Mouse (Mus musculus) heart, postnatal 36 days (tissue): ENCODE measurements at regions not wholly inside any gene's neighbourhood (a gene's known extent, or its start where the extent isn't known, plus 50 kb on each side); places are given as distances from the start of the nearest gene placed in this dataset.

Experiments
- DNase-seq, 2 experiments: peaks; one replicate each; pipeline ENCODE4 v3.0.0; 2021 to 2022
- intact Hi-C: fragments of 180-260 bp; cut with DNase I; formaldehyde crosslinking; loops from one replicate; pipeline ENCODE4 v1.15.1; 2025

DNA sequence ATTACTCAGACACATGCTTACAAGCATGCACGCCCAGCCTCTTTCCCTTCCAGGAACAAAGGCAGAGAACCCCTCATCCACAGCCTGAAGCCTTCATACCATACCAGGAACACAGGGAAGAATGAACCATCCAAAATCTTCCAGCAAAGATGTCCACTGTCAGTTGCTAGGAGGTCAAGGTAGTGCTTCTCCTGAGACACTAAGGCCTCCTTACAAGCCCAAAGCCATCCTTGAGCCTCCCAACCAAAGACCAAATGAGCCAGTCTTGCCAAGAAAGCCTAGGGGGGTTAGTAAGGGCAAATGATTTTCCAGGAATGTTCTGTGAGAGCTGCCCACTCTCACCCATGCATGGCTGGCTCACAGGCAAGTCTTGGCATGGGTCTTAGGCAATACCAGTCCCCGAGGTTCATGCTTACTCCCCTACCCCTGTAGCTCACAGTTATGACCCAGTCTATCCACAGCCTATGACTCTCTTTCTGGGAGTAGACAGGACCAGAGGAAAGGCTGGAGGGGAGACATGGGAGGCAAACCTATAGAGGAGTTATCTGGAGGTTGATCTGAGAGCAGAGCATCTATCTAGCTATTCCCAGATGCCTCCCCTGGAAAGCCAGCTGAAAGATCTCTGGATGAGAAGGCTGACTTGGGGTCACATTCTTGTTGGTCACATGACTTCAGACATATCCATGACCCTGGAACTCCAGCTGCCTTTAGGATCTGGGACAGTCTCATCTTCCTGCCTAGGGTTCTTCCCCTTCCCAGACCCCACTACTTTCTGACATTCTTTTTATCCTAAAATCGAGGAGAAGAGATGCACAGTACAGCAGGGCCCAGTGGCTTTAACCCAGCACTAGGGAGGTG lies 112.4 kb downstream of the Zfp36l2 start:
- intact Hi-C loops = no loop called here
- DNase-seq = no peak

DNA sequence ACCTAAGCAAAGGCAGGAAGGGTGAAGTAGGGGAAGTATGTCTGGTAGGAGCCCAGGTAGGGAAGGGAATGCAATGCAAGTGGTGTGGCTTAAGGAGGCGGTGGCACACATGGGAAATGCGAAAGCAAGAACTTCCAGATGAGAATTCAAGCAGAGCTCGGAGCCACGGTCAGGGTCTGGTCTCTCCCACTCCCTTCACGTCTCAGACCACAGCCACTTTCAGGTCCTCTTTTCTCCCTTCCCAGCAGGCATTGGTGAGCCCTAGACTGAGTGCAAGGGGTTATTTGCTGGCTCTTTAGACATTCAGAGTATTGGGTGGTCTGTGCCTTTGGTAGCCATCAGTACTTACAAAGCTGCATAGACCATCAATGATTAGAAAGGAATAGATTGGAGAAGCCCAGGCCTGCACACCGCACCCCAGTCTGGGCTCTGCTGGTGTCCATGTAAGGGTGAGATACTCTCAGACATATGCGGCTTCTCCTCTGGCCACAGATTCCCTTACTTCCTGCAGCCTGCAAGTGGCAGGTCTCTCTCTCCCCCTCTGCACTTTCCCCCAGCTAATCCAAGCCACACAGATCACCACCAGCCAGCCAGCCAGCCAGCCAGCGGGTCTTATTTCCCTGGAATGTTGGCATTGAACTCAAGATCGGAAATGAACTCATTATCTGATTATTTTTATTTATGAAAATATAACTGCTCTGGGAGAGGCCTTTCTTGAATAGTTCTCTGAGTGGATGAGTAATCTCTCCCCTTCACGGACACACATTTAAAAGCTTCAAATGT lies 113.6 kb downstream of the Zfp36l2 start:
- intact Hi-C loops = loop anchor here (5.0 kb wide), 1 partner anchor 42 kb away; no protein-coding TSS in a partner anchor

DNA sequence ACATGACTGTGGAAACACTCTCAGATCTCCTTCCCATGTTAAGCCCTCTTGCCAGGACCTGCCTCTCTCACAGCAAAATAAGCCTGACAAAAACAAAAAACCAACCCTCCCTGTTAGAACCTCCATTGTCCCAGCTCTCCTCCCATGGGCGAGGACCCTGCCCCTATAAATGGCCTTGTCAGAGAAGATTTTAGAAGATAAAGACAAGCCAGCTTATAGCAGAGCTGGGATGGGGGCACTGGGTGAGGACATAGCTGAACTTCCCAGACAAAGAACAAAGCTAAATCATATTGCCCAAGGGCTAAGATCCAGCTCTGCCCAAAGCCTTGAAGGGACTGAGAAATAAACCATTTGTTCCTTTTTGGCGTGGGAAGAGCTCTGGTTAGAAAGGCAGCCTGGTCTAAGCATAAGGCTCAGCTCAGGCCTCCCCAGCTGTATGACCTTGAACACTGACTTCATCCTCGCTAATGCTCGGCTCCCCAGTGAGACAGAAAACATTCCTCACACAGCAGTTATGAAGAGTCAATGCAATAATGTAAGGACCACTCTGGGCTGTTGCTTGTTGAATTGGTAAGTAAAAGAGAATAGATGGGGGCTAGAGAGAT lies 115.2 kb downstream of the Zfp36l2 start:
- intact Hi-C loops = loop anchor here (5.0 kb wide), 1 partner anchor 40 kb away; no protein-coding TSS in a partner anchor
- DNase-seq = no peak

More for the DNA sequence above, 113.6 kb downstream of the Zfp36l2 start:
- DNase-seq = no peak

DNA sequence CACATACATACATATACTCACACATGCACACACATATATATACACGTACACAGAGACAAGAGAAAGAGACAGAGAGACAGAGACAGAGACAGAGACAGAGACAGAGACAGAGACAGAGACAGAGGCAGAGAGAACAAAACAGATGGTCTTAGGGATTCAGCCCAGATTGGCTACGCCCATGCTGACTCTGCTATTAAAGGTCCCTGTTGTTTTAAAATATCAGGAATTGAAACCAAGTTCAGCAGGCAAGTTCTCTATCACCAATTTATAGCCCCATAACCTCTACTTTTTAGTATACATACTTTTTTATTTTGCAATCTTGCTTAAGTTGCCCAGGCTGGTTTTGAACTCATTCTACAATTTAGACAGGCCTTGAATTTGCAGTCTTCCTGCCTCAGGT lies 115.9 kb downstream of the Zfp36l2 start:
- no peak for DNase-seq
- intact Hi-C loops = loop anchor here (5.0 kb wide), 1 partner anchor 40 kb away; no protein-coding TSS in a partner anchor

DNA sequence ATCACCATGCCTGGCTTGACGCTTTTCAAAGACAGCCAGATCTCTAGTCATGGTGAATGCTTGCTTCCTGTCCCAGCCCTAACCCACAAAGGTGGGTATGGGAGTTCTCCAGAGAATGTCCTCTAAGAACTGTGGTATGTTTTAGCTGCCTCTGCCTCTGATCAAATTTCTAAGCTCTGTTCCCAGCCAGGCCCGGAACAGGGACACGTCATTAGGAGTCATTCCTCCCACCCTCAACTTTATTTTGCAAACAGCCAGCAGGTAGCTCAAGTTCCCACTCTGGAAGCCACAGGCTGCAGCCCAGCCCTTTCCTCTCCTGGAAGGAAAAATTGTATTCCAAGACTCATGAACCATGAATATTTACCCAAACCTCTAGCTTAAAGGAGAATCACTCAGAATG lies 117.2 kb downstream of the Zfp36l2 start:
- intact Hi-C loops = loop anchor here (5.0 kb wide), 1 partner anchor 38 kb away; no protein-coding TSS in a partner anchor
- DNase-seq = no peak

DNA sequence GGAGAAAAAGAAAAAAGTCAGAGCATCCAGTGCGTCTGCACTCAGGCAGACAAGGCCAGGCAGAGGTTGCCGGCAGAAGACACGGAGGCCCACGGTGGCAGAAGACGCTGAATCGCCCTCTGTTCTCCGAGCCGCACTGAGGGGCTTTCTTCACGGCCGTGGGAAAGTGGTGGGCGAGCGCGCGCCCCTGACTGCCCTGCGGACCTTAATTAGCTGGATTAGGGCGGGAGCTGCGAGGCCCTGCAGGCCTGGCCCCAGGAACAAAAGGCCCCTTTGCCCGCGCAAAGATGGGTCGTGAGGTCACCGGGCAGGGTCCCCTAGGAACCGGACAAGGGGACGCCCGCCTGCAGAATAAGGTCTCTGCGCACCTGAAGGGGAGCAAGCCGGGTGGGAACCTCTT lies 120.6 kb downstream of the Zfp36l2 start:
- intact Hi-C loops = no loop called here

DNA sequence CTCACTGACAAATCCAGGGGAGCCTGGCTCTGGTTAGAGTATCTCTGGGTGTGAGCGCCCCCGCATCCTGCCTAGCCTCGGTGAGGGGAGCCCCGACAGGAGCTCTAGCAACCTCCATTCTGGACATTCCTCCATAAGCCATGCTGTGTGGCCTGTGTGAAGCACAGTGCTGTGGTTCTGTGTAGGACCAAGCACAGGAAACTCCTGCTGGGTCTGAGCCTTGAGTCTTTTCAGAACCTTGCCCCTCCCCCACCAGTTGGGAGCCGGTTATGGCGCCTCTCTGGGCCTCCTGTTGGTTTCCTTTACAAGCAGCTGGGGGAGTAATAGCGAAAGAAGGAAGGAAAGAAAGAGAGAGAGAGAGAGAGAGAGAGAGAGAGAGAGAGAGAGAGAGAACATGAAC lies 124.0 kb downstream of the Zfp36l2 start:
- intact Hi-C loops = no loop called here

More for the DNA sequence above, 120.6 kb downstream of the Zfp36l2 start:
- DNase-seq = no peak

DNA sequence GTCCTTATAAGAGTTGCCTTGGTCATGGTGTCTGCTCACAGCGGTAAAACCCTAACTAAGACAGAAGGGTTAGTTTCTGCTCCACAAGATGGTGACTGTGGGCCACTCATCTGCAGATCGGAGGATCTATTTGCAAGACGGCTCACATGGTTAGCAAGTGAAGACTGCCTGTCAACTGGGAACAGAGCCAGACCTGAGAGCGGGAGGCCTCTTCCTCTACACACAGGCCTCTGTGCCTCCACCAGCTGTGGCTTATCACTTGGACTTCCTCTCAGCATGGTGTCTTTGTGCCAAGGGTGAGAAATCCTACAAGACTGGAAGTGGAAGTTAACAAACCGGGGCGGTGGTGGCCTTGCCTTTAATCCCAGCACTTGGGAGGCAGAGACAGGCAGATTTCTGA lies 126.1 kb downstream of the Zfp36l2 start:
- DNase-seq = no peak
- intact Hi-C loops = no loop called here

More for the DNA sequence above, 124.0 kb downstream of the Zfp36l2 start:
- DNase-seq = no peak

DNA sequence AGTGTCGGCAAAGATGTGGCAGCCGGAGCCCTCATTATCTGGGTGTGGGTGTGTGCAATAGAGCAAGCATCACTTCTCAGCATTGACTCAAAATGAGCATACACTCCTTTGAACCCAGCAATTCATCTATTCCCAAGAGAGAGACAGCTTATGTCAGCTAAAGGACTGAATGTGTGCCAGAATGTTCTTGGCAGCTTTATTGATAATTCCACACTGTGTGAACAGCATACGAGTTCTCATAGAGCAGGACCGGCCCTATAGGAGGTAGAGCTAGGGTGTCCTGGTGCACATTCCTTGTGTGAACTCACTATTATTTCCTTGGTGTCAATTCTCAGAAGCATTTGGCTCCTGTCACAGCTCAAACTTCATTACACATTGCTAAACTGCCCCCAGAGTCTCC lies 131.3 kb downstream of the Zfp36l2 start:
- DNase-seq = no peak
- intact Hi-C loops = no loop called here

DNA sequence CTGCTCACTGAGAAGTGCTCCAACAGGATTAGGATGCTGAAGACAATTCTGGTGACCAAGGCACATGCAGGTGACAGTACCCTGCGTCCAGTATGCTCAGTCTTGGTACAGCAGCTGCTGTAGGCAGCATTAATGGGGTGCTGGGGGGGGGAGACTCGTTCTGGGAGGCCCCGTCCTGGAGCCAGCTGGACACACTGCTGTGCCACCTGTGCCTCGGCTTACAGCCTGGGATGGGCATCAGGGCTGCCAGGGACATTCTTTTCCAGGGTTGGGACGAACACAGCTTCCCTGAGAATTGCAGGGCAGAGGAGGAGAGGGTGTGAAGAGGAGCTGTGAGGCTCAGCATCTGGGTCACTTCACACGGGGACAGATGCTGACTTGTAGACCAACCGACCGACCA lies 135.3 kb downstream of the Zfp36l2 start:
- intact Hi-C loops = no loop called here
- no peak for DNase-seq

DNA sequence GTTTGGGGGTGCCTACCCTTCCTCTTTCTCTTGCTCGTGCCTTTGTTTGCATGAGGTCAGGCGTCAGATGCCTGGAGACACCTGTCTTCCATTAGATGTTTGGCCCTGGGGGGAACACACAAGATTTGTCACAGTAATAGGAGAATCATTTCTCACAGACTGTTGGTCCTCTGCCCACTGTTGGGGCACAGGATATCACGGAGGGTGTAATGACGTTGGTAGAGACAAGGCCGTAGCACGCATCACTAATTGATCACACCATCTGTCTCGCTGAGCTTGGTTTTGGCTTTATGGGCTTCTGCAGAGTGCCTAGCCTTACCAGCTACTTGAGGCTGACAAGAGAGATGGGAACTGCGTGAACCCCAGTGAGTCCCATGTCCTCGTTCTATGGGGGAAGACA lies 136.5 kb downstream of the Zfp36l2 start:
- no peak for DNase-seq
- intact Hi-C loops = no loop called here

DNA sequence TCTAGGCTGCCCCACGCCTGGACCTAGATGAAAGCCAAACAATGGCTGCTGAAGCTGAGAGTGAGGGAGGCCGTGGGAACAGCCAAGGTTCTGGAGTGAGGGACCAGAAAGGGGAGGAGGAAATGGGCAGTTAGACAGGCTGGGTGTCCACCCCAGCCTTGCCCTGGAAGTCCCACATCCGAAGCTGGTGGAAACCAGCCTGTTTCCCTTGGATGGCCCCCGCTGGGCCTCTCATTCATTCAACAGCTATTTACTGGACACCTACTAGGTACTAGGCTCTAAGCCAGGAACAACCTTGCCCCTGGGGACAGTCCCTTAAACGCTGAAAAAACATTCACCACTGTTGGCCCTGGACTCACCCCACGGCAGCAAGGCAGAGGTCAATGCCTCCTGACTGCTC lies 139.2 kb downstream of the Zfp36l2 start:
- intact Hi-C loops = no loop called here
- DNase-seq = peak in 1 of 2 experiments; percentile 57

DNA sequence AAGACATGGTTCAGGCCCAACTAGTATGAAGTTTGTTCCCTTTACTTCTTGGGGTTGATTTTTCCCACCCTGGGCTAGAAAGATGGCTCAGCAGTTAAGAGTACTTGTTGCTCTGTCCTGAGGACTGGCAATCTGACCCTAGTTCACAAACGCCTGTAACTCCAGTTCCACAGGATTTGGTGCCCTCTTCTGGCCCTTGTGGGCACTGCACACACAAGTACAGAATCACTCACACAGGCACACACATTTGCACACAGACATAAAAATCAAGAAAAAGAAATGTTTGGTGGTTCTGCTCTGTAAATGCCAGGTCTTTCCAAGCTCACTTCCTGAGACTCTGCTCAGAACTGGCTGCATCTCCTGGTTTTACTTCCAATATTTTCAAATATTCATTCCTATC lies 140.2 kb downstream of the Zfp36l2 start:
- intact Hi-C loops = no loop called here
- DNase-seq = no peak

DNA sequence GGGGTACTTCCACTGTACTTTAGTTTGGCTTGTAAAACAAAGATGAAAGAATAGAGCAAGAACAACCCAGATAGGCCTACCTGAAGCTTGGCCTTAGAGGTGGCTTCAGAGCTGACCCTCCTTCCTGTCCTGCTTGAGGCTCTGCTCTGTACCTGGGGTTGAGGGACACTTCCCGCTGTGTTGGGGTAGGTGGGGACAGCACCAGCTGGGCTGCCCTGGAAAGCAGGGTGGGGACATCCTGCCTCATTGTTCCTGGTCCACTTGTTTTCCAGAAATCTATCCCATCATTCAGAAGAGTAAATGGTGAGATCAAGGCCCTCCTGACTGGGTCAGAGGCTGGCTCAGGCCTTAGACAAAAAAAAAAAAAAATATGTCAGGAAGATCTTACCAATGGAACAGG lies 141.9 kb downstream of the Zfp36l2 start:
- intact Hi-C loops = no loop called here
- DNase-seq = no peak

DNA sequence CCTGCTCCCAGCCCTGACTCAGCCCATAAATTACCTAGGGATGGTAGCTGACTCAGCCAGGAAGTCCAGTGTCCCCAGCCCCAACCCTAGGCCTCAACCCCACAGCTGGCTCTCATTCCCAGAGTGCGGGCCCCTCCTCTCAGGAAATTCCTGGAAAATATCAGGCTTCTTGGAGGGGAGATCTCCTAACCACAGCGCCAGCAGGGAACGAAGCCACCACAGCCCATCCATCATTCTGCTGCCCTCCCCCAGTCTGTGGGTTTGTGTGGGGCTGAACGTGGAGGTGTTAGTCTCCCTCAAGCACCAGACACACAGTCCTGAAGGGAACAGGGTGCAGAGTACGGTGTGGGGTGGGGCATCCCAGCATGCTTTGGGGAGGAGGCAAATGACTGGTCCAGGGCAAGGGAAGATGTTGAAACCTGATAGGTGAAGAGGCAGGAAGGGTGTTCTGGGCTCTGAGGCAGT lies 143.2 kb downstream of the Zfp36l2 start:
- no peak for DNase-seq
- intact Hi-C loops = no loop called here

DNA sequence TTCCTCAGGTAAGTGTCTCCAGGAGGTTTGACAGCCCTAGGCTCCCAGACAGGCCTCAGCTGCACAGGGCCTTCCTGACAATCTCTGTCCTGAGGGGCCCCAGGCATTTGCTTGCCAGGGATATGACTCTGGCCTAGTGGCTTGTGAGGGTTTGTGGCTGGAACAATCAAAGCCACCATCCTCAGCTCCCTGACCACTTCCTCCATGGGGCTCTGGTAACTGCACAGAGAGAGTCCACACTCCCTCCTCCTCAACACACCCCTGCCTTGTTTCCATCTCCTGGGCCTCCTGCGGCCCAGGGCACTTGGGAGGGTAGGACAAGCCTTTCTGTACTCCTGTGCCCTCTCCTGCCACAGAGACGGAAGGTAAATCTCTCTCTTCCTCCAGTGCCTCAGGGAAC lies 144.6 kb downstream of the Zfp36l2 start:
- intact Hi-C loops = no loop called here
- DNase-seq = no peak

DNA sequence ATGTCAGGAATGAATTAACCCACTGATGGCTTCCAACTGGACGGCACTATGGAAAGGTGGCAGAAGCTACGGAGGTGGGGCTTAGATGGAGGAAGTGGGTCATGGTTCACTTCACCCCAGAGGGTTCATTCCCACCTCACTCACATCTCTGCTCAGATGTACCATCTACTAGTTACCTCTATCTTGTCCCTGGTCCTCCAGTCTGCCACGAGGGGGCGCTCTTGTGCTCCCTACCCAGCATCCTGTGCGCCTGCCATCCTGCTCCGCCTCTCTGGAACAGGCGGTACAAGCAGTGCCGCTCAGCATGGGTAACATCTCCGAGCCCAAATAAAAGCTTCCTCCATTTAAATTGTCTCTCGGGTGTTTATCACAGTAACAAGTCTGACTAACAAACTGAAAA lies 148.3 kb downstream of the Zfp36l2 start:
- intact Hi-C loops = no loop called here
- no peak for DNase-seq

DNA sequence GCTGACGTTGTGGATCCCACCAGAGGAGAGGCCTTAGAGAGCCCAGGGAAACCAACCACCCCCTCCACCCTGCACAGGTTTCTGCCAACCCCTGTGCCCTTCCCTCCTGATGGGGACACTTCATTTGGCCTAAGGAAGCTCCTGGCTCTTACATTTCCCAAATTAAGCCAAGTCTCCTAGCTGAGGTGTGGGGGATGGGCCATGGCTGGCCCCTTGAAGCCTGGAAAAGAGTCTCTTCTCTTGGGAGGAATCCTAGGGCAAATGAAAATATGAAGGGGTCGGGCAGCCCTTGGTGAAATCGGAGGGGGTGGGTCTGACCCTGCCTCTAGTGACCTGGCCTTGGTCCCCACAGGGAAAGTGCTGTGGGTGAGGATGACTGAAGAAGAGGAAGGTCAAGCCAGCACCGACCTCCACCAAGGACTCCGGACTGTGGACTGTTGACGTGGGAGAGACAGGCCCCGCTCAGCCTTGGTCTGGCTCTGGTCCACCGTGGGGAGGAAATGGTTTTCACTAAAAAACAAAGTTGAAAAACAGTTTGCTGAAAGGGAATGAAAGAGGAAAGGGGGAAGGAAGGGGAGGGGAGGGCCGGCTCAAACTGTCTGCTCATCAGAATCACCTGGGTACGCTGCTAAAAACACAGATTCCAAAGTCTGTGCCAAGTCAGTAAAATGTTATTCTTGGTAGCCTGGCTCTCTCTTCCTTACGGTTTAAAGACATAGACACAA lies 150.0 kb downstream of the Zfp36l2 start:
- intact Hi-C loops = no loop called here
- DNase-seq = peak; percentile 56 to 58

DNA sequence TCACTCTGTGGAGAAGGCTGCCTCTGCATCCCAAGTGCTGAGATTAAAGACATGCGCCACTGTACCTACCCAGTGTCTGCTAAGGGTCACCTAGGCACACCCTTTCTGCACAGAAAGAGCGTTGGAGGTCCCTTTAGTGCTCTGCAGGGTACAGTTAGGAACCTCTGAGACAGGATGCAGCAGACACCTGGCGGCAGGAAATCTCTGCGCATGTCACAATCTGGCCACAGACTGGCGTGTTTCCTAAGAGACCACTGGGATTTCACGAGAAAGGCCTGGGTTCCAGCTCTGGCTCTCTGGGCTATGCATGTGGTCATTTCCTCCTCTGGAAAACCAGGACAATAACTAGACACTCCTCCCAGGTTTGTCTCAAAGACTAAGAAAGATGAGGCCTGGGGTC lies 151.7 kb downstream of the Zfp36l2 start:
- intact Hi-C loops = no loop called here
- no peak for DNase-seq

DNA sequence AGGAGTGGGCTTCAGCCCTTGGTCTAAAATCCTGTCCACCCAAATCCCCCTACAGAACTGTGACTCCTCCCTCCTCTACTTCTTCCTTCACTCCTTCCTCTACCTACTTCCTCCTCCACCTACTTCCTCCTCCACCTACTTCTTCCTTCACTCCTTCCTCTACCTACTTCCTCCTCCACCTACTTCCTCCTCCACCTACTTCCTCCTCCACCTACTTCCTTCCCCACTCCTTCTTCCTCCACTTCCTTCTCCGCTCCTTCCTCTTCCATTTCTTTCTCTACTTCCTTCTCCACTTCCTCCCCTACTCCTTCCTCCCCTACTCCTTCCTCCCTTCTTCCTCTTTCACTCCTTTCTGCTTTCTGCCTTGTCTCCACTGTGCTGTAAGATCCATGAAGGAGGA lies 152.9 kb downstream of the Zfp36l2 start:
- intact Hi-C loops = loop anchor here (5.0 kb wide), 1 partner anchor 38 kb away; no protein-coding TSS in a partner anchor
- DNase-seq = no peak
